Mouse (Mus musculus) c-Kit-positive CD71-positive TER-119-positive erythroid progenitor cells, embryonic 14.5 days (primary cell): ENCODE data around the gene Lmntd1.

Source experiments
- DNase-seq: peaks from one replicate; pipeline ENCODE4 v3.0.0-alpha.2; 2013; ENCODE audit warnings: low spot score

Gene Lmntd1

DNA sequence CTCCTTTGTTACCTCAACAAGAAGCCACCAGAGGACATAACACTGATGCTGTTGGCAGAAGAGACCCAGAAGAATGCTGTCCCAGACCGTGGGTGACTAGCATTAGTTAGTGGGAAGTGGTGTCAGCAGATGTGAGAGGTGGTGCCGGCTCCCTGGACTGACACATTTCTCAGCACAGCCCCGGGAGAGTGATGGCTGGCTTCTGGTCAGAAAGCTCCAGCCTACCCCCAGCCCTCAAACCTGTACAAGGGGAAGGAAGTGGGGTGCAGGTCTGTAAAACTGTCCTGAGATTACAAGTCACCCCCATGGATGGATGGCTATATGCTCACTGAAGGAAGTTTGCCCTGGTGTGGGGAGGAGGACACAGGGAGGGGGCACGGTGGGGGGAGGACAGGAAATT lies 235.4 kb downstream of the Lmntd1 start:
- no peak for DNase-seq

DNA sequence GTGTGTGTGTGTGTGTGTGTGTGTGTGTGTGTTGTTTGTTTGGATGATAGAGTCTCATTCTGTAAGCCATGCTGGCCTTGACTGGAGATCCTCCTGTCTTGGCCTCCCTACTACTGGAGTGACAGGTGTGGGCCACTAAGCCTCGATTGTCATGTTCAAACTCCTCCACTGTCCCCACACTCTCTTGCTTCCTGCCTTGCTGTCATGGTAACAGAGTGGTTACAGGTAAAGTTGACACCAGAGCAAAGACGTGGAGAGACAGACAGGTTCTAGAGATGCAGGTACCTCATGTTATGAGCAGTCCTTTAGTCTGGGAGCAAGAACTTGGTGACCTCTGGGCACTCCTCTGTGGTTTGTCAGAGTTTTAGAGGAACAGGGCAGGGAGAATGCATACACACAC lies 239.7 kb downstream of the Lmntd1 start:
- no peak for DNase-seq

DNA sequence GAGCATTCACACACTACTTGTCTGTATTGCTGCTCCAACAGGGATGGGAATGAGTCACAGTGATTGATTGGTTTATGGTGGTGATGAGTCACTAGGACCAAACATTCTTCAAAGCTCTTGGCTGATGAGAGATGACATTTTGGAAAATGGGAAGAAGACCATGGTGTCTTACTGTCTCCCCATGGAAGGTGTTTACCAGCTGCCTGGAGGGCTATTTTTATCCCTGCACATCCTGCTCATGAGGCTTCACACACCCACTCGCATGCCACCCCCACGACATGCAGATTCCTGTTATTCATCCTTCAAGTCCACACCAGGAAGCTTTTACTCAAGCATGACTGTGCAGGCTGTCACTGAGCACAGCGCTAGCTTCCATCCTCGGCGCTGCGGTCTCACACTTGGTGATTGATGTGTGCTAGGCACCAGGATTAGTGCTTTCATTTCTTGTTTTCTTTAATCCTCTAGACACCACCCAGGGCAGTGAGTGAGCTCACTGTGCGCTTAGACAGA lies 240.4 kb downstream of the Lmntd1 start:
- no peak for DNase-seq

DNA sequence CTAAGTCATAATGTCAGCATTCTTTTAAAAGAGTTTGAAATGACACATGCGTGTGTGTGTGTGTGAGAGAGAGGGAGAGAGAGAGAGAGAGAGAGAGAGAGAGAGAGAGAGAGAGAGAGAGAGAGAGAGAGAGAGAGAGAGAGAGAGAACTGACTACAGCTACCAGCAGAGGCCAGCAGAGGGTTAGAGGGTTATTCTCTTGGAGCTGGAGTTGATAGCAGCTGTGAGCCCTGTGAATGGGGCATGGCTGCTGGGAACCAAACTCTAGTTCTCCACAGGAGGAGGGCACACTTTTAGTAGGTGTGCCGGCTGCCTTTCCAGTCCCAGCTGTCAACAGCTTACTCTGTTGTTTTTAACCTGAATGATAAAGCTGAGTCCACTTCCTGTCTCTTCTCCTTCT lies 242.1 kb downstream of the Lmntd1 start:
- DNase-seq: no peak

DNA sequence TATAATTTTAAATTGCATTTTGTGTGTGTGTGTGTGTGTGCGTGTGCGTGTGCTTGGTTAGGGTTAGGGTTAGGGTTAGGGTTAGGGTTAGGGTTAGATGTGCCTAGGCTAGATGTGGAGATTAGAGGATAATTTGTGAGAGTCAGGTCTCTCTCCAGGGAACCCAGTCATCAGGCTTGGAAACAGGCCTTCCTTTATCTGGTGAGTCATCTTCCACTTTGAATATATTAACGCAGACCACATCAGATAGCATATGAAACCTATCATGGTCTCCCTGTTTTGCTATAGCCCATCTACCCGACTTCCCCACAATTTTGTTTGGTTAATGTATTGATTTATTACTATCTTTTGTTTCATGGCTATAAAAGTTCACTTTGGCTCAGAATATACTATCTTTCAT lies 242.5 kb downstream of the Lmntd1 start:
- DNase-seq: no peak

DNA sequence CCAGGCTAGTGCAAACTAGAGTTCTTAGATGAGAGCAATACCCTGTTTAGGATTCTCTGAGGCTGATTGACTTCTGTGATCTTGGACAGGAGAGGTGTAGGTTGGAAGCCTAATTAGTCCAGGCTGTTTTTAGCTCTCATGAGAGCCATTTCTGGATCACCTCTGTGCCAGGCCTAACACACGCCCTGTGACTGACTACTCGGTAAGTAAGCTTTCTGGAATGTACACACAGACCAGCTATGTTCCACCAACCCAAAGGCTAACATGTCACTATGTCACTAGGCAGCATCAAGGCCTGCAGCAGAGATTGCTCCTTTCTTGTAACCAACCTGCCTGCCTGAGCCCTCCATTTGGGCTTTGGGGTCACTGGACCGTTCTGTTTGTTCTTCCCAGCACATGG lies 243.8 kb downstream of the Lmntd1 start:
- DNase-seq: no peak

DNA sequence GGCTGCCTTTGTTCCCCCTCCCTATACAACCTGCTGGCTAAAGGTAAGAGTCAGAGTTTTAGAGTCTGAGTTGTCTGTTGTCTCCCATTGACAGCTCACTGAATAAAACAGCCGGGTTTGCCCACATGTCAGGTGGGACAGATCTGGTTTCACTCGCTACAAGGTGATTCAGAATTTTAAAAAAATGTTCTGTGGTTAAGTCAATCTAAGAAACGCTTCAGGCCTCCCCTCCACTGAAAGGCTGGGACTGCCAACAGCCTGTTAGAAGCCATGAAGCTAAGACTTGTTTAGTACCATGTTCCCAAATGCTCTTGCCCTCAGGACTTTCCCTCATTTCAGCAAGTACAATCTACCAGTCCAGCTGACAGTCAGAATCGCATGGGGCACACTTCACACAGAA lies 244.8 kb downstream of the Lmntd1 start:
- DNase-seq: no peak

DNA sequence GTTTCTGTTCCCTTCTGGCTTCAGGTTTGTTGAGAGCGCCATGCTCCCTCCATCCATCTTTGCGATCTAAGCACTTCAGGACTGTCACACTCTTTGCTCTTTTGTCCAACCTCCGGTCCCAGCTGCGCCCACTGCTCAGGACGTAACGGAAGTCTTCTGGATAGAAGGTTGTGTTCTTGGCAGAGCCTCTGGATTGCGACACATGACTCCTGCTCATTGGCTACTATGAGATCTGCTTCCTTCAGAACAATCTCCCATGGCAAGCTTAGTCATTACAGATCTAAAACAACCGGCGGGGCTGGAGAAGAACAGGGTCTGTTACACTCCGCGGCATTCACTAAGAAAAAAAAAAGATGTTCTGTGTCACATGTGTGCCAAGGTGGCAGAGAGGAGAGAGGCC lies 247.6 kb downstream of the Lmntd1 start:
- no peak for DNase-seq

DNA sequence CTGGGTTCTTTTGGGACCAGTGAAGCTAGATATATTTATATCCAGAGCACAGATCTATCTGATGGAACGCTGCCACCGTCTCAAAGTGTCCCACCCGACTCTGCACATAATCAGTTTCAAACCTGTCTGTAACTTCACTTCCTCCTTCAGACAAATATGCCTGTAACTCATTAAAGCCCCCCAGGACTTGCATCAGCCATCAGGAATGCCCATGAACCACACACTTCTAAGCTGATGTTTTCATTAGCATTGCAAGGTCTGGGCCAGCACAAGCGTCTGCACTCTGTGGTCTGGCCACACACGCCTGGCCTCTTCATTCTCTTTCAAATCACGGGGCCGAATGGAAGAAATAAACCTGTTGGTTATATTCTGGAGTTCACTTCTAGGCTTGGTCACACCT lies 250.4 kb downstream of the Lmntd1 start:
- DNase-seq: no peak

DNA sequence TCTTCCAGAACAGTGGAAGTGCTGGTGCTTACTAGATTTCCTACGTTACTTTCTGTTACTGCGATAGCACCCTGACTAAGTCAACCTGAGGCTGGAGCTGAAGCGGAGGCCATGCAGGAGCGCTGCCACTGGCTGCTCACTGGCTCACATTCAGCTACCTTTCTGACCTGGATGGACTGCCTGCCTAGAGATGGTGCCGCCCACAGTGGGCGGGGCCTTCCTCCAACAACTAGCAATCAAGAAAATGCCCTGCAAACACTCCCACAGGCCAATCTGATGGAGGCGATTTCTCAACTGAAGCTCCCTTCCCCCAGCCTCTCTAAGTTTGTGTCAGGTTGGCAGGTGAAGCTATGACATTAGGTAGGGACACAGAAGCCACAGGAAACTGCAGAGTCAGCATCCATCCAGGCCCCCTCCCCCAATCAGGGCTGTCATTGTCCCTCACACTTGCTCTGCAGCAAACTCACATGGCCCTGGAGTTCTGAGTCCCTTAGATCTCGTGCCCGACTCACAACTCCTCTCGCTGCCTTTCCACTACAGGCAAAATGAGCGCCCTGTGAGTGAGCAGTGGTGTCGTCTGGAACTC lies 252.9 kb downstream of the Lmntd1 start:
- no peak for DNase-seq

DNA sequence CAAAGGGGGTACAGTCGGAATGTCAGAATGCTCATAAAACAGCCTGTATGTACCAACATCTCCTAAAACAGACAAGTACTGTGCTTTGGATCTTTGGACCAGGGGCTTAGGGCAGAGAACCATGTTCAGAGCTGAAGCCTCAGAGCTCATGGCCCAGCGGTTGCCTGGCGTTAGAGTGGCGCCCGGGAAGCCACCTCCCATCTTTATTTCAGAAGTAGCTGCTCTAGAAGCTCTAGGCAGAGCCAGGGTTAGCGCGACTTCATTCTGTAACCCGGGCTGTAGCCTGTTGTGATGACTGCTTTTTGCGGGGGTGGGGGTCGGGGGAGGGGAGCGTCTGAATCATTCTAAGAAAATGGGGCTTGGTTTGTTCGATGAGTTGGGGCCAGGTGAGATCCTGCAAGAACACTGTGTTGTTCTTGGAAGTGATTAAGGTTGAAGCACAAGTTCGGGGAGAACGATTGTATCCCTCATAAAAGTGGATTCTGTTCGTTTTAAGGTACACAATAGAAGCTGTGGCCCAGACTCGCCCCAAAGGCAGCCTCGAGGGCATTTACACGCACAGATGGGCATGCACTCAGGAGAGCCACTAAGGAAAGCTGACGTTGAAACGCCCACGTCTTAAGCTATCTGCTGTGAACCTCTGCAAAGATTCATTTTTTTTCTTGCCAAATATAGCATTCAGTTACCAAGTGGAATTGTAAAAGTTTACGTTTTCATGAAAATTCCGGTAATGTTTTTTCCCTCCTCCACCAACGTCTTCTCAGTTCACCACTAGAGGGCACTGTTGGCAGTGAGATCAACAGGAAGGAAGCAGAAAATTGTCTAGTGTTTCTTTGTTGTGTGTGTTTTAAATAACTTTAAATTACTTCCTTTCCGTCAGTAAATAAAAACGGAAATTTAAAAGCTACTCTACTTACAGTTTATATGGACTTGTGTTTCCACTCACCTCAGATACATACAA lies 254.4 kb downstream of the Lmntd1 start:
- DNase-seq: peak; percentile 54

DNA sequence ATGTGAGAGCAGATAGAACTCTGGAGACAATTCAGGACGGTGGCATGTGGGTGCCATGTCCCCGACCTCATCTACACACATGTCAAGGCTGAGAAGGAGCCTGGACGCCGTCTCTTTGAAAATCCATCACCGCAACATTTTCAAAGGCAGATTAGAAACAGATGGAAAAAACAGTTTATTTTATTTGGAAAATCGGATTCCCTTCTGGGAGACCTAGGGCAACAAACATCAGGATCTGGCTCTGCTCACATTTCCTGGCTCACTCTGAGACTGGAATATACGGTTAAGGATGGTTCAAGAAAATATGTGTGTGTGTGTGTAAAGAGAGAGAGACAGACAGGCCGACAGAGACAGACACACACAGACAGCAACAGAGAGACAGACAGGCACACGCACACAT lies 256.1 kb downstream of the Lmntd1 start:
- DNase-seq: no peak

DNA sequence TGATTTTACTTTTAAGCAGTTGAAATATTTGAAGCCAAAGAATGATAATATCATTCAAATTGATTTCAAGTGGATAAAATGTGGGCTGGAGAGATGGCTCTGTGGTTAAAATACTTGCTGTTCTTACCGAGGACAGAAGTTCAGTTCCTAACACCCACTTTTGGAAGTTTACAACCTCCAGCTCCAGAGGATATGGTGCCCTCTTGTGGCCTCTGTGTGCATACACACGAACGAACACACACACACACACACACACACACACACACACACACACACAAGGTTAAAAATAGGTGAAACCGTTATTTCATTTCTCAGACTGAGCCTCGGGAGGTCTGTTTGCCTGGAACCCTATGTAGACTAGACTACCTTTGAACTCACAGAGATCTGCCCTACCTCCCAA lies 260.3 kb downstream of the Lmntd1 start:
- DNase-seq: no peak

DNA sequence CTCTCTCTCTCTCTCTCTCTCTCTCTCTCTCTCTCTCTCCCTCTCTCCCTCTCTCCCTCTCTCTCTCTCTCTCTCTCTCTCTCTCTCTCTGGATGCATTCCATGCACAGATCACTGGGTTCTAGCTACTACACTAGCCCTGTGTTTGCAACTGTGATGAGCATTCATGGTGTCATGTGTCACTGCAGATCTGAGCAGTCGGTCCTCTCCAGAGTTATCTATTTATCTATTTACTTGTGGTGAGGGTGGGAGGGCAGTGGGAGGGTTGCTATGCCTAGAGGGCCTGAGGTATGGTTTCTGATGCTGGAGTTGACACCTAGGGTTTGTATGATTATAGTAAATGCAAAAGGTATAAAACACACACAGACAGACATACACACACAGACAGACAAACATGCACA lies 261.4 kb downstream of the Lmntd1 start:
- no peak for DNase-seq

DNA sequence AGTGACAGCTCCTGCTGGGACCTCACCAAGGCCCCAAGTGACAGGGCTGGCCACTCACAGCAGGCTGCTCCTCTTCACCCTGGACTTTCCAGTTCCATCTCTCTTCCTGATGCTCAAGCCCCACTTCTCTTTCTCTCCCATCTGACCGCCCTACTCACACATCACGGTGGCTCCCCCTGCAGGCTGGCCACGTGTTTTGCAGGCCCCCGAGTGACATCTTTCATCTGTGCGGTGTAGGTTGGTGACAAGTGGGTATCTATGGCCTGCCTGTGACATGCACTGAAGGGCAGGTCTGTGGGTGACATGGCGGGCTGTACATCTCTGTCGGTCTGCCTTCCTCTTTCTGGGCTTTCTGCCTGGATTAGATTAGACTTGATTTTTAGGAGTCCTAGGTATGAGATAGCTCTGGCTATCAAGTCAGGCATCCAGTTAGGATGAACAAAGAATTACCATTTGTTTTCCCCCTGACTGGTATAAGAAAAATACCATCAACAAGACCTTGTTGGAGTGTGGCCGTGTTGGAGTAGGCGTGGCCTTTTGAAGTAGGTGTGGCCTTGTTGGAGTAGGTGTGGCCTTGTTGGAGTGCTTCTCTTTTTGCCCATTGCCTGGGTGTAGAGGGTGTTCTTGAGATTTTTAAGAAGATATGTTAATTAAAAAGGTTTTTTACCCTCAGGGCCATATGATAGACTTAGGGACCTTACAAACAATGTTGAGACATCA lies 265.8 kb downstream of the Lmntd1 start:
- no peak for DNase-seq

DNA sequence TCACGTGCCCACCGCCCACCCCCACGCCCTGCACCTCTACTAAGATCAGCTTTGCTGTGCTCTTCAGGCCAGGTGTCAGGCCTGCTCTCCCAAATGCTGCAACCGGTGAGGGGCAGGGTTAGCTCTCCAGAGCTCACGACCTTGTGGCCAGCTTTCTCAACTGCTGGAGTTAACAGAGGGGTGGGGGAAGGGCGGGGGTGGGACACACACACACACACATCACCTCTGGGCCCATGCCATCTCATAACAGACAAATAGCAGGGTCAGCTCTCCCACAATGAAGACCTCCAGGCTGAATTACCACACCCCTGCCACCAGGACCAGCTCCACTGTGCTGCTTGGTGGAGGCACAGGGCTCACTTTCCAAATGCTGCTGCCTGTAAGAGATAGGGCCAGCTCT lies 266.5 kb downstream of the Lmntd1 start:
- no peak for DNase-seq

DNA sequence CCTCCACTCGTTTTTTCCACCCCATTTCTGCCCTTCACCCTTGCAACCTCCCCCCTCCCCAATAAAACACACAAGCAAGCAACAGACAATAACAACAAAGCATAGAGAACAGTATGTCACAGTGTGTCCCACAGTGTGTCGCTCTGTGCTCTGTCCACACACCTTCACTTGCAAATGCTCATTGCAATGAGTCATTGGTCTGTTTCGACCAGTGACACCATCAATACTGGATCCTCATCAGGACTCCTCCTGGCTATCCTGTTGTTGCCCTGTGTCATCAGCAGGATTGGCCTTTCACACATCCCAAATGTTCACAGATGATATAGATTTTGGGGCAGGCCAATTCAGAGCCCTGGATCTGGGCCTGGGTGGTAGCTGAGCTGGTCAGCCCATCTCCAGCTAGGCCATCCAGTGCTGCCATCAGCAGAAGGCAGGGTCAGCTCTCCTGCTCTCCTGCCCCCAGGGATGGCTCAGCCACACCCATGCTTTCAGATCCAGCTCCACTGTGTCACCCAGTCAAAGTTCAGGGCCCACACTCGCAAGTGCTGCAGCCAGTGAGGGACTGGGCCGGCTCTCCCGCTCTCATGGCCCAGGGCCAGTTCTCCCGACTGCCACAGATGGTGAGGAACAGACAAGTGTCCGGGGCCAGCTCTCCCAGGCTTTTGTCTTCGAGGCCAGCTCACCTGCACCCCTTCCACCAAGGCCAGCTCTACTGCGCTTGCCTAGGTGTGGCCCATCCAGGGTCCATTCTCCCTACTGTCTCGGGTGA lies 267.1 kb downstream of the Lmntd1 start:
- no peak for DNase-seq

DNA sequence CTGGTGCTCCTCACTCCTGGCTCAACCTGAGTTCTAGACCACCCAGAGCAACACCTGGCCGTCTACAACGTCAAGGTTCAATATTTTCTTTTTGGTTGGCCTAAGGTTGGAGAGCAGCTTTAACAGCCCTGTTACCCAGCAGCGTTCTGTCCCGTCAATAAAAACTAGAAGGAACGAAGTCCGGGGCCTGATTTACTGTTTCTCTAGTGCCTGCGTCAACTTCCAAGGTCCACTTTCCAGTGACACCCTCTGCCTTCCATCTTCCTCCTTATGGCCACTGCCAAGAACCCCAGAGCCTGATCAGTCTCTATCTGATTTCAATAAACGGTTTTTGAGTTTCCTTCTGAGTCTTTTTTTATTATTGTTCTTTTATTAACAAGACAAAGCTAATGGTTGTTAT lies 267.8 kb downstream of the Lmntd1 start:
- no peak for DNase-seq

DNA sequence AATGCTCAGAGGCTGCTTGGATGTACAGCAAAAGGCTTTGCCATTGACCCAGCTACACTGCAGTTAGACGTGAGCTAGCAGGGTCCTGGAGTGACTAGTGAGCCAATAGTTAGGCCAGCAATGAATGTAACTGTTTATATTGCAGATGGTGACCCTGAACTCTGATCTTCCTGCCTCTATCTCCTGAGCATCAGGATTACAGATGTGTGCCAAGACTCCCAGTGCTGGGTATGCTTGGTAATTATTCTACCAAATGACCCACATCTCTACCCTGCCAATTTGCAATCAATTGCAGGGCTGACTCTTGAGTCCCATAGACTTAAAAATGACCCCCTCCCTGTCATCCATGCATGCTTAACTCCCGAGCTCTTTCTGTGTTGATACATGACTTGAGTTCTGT lies 269.4 kb downstream of the Lmntd1 start:
- DNase-seq: no peak

DNA sequence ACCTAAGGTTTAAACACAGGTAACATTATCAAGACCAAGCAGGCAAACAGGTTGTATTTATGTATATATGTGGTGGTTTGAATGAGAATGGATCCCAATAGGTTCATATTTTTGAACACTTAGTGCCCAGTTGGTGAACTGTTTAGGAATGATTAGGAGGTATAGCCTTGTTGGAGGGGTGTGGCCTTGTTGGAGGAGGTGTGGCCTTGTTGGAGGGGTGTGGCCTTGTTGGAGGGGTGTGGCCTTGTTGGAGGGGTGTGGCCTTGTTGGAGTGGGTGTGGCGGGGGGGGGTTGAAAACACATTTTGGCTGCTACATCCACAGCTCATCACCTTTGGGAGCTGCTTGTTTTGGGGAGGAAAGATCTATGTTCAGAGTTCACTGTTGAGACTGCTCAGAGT lies 270.7 kb downstream of the Lmntd1 start:
- no peak for DNase-seq

DNA sequence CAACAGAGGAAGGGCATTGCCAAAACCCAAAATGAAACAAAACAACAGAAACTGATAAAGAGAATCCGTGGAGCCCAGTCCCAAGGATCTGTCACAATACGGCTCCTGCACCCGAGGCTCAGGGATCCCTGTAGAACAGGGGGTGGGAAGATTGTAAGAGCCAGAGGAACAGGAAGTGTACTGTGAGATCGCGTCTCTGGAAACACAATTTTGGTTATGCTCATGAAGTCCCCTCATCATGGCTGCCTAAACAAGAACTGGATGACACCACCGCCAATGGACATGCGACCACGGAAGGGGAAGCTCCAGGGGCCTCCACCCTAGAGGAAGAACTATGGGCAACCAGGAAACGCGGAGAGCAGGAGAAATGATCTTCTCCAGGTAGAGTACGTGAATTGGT lies 271.3 kb downstream of the Lmntd1 start:
- DNase-seq: no peak
